Mouse (Mus musculus): ENCODE results near the gene Nrl. TPM values are rescaled to one million over a fixed set of nuclear protein-coding genes. Genes with fewer than 3 reads are reported as not detected.

The Nrl gene
- total and polyA plus RNA-seq, 3 experiments = 0.13 to 0.86 TPM; not detected in 1

GRCm38 (mm10) chr14:55558740-55559448, 34.1 kb upstream of the Nrl start:
- no peak for DNase-seq (ENCODE audit: extremely low read depth)
- in situ Hi-C loops (cut with MboI; ENCODE audit: low pct_ligation_motif_present, low pct_unique_long_range_greater_than_20kb, low sequenced_read_pairs) = no loop called here
- Histone ChIP-seq H3K36me3 (replicated peaks in 1 of 2; ENCODE audit: control insufficient read depth in 1 of 2, insufficient read depth in 1 of 2, low read length in 1 of 2) (peaks cover 7 to 20% of the 10 kb centered on the region in 2 experiments), H3K27ac (ENCODE audit: insufficient read depth, low read depth) (no peak overlapping the region), H3K9me3 (replicated peaks; ENCODE audit: low read length) (no peaks in the 10 kb centered on the region), H3K4me2 (ENCODE audit: insufficient read depth, low read depth, poor library complexity, severe bottlenecking) (peak overlapping the region; percentile 61; the same call in 1 of the 2 replicates), H3K4me1 (ENCODE audit: control insufficient read depth in 1 of 2, insufficient read depth in 2 of 2) (peaks cover 9 to 35% of the 10 kb centered on the region in 2 experiments), H3K27me3 (replicated peaks) (no peaks in the 10 kb centered on the region), H3K9ac (ENCODE audit: insufficient read depth, low read depth) (peak overlapping the region; percentile 87), H3K79me2 (replicated peaks; ENCODE audit: control insufficient read depth, extremely low read depth, insufficient read depth, poor library complexity, severe bottlenecking) (peaks cover 6% of the 10 kb centered on the region; the same call in 1 of the 2 replicates), H3K4me3 (replicated peaks in 1 of 3; ENCODE audit: low read depth in 2 of 3, low read length in 2 of 3, poor library complexity in 1 of 3) (peak overlapping the region in 2 of 3 experiments; percentile 69 to 80)
- no peak for TF ChIP-seq JUN (IDR thresholded peaks at IDR 0.05; ENCODE audit: insufficient read depth, low read depth, low read length)
- TF ChIP-seq ETS1 (conservative IDR thresholded peaks at IDR 0.05; ENCODE audit: low read depth, low read length) = no peak
- no peak for TF ChIP-seq IRF4 (IDR thresholded peaks at IDR 0.05; ENCODE audit: low read depth, low read length)
- TF ChIP-seq RCOR1 (conservative IDR thresholded peaks at IDR 0.05; ENCODE audit: low read depth, low read length) = no peak
- no peak for TF ChIP-seq USF1 (IDR thresholded peaks at IDR 0.05; ENCODE audit: low read depth, low read length)
- TF ChIP-seq EP300 (IDR thresholded peaks at IDR 0.05; ENCODE audit: low read length) = no peak
- TF ChIP-seq E2F4 (IDR thresholded peaks at IDR 0.05; ENCODE audit: insufficient replicate concordance, low read depth, low read length) = no peak
- no peak for TF ChIP-seq MAFK (IDR thresholded peaks at IDR 0.05; ENCODE audit: insufficient replicate concordance, low read length)
- no peak for TF ChIP-seq ZKSCAN1 (IDR thresholded peaks at IDR 0.05; ENCODE audit: borderline replicate concordance, low read depth, low read length)
- TF ChIP-seq CHD1 (IDR thresholded peaks at IDR 0.05; ENCODE audit: low read depth, low read length) = peak; percentile 54; the same call in 1 of the 2 replicates
- TF ChIP-seq TBP (conservative IDR thresholded peaks at IDR 0.05; ENCODE audit: low read depth, low read length) = peak; percentile 58; the same call in 1 of the 2 replicates
- no peak for TF ChIP-seq CHD2 (IDR thresholded peaks at IDR 0.05; ENCODE audit: low read length)
- dilution Hi-C loops (cut with MboI; ENCODE audit: extremely low pct_ligation_motif_present, extremely low pct_unique_long_range_greater_than_20kb, low sequenced_read_pairs) = no loop called here

- no peak for DNase-seq (ENCODE audit: extremely low read depth)
- H3K27ac ChIP-seq (ENCODE audit: insufficient read depth, low read depth) = peak overlapping the region; percentile 86
- H3K9ac ChIP-seq (ENCODE audit: insufficient read depth, low read depth) = peak overlapping the region; percentile 53; the same call in 1 of the 2 replicates
- H3K4me3 ChIP-seq (replicated peaks in 1 of 3; ENCODE audit: low read depth in 2 of 3, low read length in 2 of 3, poor library complexity in 1 of 3) = no peak overlapping the region
- H3K79me2 ChIP-seq (replicated peaks; ENCODE audit: control insufficient read depth, extremely low read depth, insufficient read depth, poor library complexity, severe bottlenecking) = peaks cover 6% of the 10 kb centered on the region; the same call in 1 of the 2 replicates
- dilution Hi-C loops (cut with MboI; ENCODE audit: extremely low pct_ligation_motif_present, extremely low pct_unique_long_range_greater_than_20kb, low sequenced_read_pairs) = no loop called here
- H3K9me3 ChIP-seq (replicated peaks; ENCODE audit: low read length) = no peaks in the 10 kb centered on the region
- TF ChIP-seq USF2 (conservative IDR thresholded peaks at IDR 0.05; ENCODE audit: low read depth, low read length) = no peak
- no peak for TF ChIP-seq BHLHE40 (IDR thresholded peaks at IDR 0.05; ENCODE audit: low read depth, low read length)
- no peak for TF ChIP-seq HCFC1 (IDR thresholded peaks at IDR 0.05; ENCODE audit: low read depth, low read length)
- no peak for TF ChIP-seq MAX (IDR thresholded peaks at IDR 0.05; ENCODE audit: low read length)
- TF ChIP-seq IRF4 (IDR thresholded peaks at IDR 0.05; ENCODE audit: low read depth, low read length) = no peak
- TF ChIP-seq CHD1 (IDR thresholded peaks at IDR 0.05; ENCODE audit: low read depth, low read length) = no peak
- TF ChIP-seq CHD2 (IDR thresholded peaks at IDR 0.05; ENCODE audit: low read length) = no peak
- no peak for TF ChIP-seq E2F4 (IDR thresholded peaks at IDR 0.05; ENCODE audit: insufficient replicate concordance, low read depth, low read length)
- no peak for TF ChIP-seq NELFE (IDR thresholded peaks at IDR 0.05; ENCODE audit: low read depth, low read length)
- TF ChIP-seq RAD21 (IDR thresholded peaks at IDR 0.05; ENCODE audit: low read depth, low read length) = no peak
- no peak for TF ChIP-seq ZKSCAN1 (IDR thresholded peaks at IDR 0.05; ENCODE audit: borderline replicate concordance, low read depth, low read length)
- no peak for TF ChIP-seq SIN3A (IDR thresholded peaks at IDR 0.05; ENCODE audit: low read length)
- TF ChIP-seq TCF12 (IDR thresholded peaks at IDR 0.05; ENCODE audit: low read depth, low read length) = no peak
- TF ChIP-seq MEF2A (IDR thresholded peaks at IDR 0.05; ENCODE audit: borderline replicate concordance, low read depth, low read length) = no peak
- no peak for TF ChIP-seq USF1 (IDR thresholded peaks at IDR 0.05; ENCODE audit: low read depth, low read length)
- TF ChIP-seq ZMIZ1 (IDR thresholded peaks at IDR 0.05; ENCODE audit: low read depth, low read length) = no peak
- in situ Hi-C loops (cut with MboI; ENCODE audit: low pct_ligation_motif_present, low pct_unique_long_range_greater_than_20kb, low sequenced_read_pairs) = no loop called here
- no peaks in the 10 kb centered on the region for H3K27me3 ChIP-seq (replicated peaks)
- H3K36me3 ChIP-seq (replicated peaks in 1 of 2; ENCODE audit: control insufficient read depth in 1 of 2, insufficient read depth in 1 of 2, low read length in 1 of 2) = peaks cover 0 to 7% of the 10 kb centered on the region in 2 experiments
- peak overlapping the region; percentile 47 for H3K4me2 ChIP-seq (ENCODE audit: insufficient read depth, low read depth, poor library complexity, severe bottlenecking)
- H3K4me1 ChIP-seq (ENCODE audit: control insufficient read depth in 1 of 2, insufficient read depth in 2 of 2) = peaks cover 9 to 35% of the 10 kb centered on the region in 2 experiments
Measured at GRCm38 (mm10) chr14:55557587-55557986, 32.8 kb upstream of the Nrl start.
